Comparison of ENCODE assay signal across 11 mouse cellular contexts in the genomic region with DNA sequence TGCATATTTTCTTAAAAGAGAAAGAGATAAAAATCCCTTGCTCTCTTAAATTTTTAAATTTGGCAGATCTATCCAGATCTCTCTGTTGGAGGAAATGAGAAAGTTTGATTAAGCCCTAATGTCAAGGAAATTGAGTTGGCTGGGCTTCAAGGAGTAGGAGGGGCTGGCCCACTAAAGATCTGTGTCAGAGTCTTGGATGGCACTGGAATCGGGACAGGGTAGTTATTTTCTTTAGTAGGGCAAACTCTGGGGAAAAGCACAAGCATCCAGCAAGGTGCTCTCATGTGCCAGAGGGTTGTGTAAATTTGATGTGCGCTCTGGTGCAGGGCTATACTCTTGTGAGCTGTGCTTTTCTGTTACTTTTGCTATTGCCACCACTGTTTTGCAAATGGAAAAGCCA. TPM values are rescaled to one million over a fixed set of nuclear protein-coding genes. Genes with fewer than 3 reads are reported as not detected.
DNase-seq lines count a peak whose midpoint lies in the region; ATAC-seq and TF ChIP-seq lines count a peak whose summit lies in the region.
"Had no signal": no experiment of that assay in that cellular context is flagged by ENCODE, and none has a peak within 500 bp of the region (broad histone marks: within the 10 kb centered on the region; RNA-seq: fewer than 3 reads in every experiment).

No protein-coding gene starts in this region.

- no peak for DNase-seq in cerebellum, postnatal 14 days
- DNase-seq in left cerebral cortex, postnatal 4 days: peak; percentile 53
- DNase-seq in left cerebral cortex, adult 11 months (ENCODE audit: low spot score): no peak
- peak; percentile 80 for DNase-seq in midbrain, postnatal 0 days (ENCODE audit: low spot score)
- no peak for DNase-seq in layer of hippocampus, postnatal 10 days (ENCODE audit: low spot score in 2 of 2)
- DNase-seq in right cerebral cortex, adult 18-20 months: no peak
- DNase-seq: kidney, adult 9 months; lung, adult 2 months had no signal

- no peak overlapping the region for H3K4me3 ChIP-seq in forebrain, embryonic 12.5 days (replicated peaks)
- H3K4me3 ChIP-seq in midbrain, postnatal 0 days (ENCODE audit: low read depth, low read length): no peak overlapping the region
- H3K4me3 ChIP-seq: limb, embryonic 13.5 days had no signal

- H3K27me3 ChIP-seq in forebrain, embryonic 12.5 days: peaks cover 27% of the 10 kb centered on the region
- H3K27me3 ChIP-seq in midbrain, postnatal 0 days (ENCODE audit: insufficient read depth, low read length): no peaks in the 10 kb centered on the region
- H3K27me3 ChIP-seq: limb, embryonic 13.5 days had no signal

- ATAC-seq in cerebellum, adult (ENCODE audit: insufficient number of reproducible peaks, low FRiP score, low TSS enrichment): peak; percentile 57
- ATAC-seq in forebrain, embryonic 12.5 days (ENCODE audit: low FRiP score): peak; percentile 57; the same call in 1 of the 2 replicates
- no peak for ATAC-seq in midbrain, postnatal 0 days (ENCODE audit: low FRiP score)

- intact Hi-C loops in left cerebral cortex, postnatal 4 days (cut with DNase I): no loop called here

- H3K4me2 ChIP-seq in forebrain, embryonic 12.5 days: no peak overlapping the region
- no peak overlapping the region for H3K4me2 ChIP-seq in midbrain, postnatal 0 days (ENCODE audit: low read depth, low read length, poor library complexity, severe bottlenecking)
- H3K4me2 ChIP-seq: limb, embryonic 13.5 days had no signal

- 49% methylated on average over 2 of the region's 2 CpGs for WGBS in forebrain, embryonic 12.5 days
- 46% methylated on average over 2 of the region's 2 CpGs for WGBS in midbrain, postnatal 0 days

- no peak overlapping the region for H3K27ac ChIP-seq in forebrain, embryonic 12.5 days
- H3K27ac ChIP-seq in midbrain, postnatal 0 days (ENCODE audit: low read depth, low read length): no peak overlapping the region
- H3K27ac ChIP-seq: limb, embryonic 13.5 days had no signal

- H3K9me3 ChIP-seq in forebrain, embryonic 12.5 days: no peaks in the 10 kb centered on the region
- H3K9me3 ChIP-seq in midbrain, postnatal 0 days (ENCODE audit: low read length): no peaks in the 10 kb centered on the region
- H3K9me3 ChIP-seq: limb, embryonic 13.5 days had no signal

- peaks cover 11% of the 10 kb centered on the region for H3K4me1 ChIP-seq in forebrain, embryonic 12.5 days
- no peaks in the 10 kb centered on the region for H3K4me1 ChIP-seq in midbrain, postnatal 0 days (ENCODE audit: insufficient read depth, low read length)
- H3K4me1 ChIP-seq: limb, embryonic 13.5 days had no signal

- no peaks in the 10 kb centered on the region for H3K36me3 ChIP-seq in forebrain, embryonic 12.5 days (replicated peaks)
- H3K36me3 ChIP-seq in midbrain, postnatal 0 days (ENCODE audit: insufficient read depth, low read length): no peaks in the 10 kb centered on the region
- H3K36me3 ChIP-seq: limb, embryonic 13.5 days had no signal

- TF ChIP-seq CTCF in midbrain, postnatal 0 days (IDR thresholded peaks at IDR 0.05): no peak

- H3K9ac ChIP-seq in forebrain, embryonic 12.5 days: no peak overlapping the region
- H3K9ac ChIP-seq in midbrain, postnatal 0 days (replicated peaks; ENCODE audit: low read length, poor library complexity, severe bottlenecking): no peak overlapping the region
- H3K9ac ChIP-seq: limb, embryonic 13.5 days had no signal

RNA-seq across cellular contexts. Expression of a gene that starts 45.9 kb away (rescaled TPM):
- total RNA-seq in left cerebral cortex, postnatal 4 days (2021): 100 to 1,000 TPM; 148 to 155 TPM
- polyA plus RNA-seq in forebrain, embryonic 12.5 days (2016; fragmentation: Nextera tagmentation; extraction: Ambion mirVana): 13.8 and 14.0 TPM in 2 replicates
- 47.4 and 50.6 TPM in 2 replicates for total RNA-seq in midbrain, postnatal 0 days (2014; rRNA removed)
- 123 and 132 TPM in 2 replicates for polyA plus RNA-seq in midbrain, postnatal 0 days (2015; fragmentation: Nextera tagmentation; extraction: Ambion mirVana)
- 100 to 1,000 TPM; 228 to 252 TPM for total RNA-seq in layer of hippocampus, postnatal 10 days (2021)

Comparison
In these comparisons a context has a peak if more than half of its experiments do, and no peak if none do; other contexts are left out.
1. DNase-seq: peak in left cerebral cortex, postnatal 4 days (single experiment) and midbrain, postnatal 0 days (single experiment); none in cerebellum, postnatal 14 days (0 of 2), left cerebral cortex, adult 11 months (single experiment), layer of hippocampus, postnatal 10 days (0 of 2) and right cerebral cortex, adult 18-20 months (single experiment).